Mouse (Mus musculus) CH12.LX (cell line): ENCODE measurements around the gene Nav1. TPM values are rescaled to one million over a fixed set of nuclear protein-coding genes. Genes with fewer than 3 reads are reported as not detected.

Source experiments
- DNase-seq: peaks from one replicate; pipeline ENCODE4 v3.0.0-alpha.2; 2013; ENCODE audit errors: extremely low read depth
- H3K27ac ChIP-seq: 2 replicates; pipeline ENCODE4 v1.5.1; 2012; ENCODE audit warnings: low read depth, mild to moderate bottlenecking, control low read depth, moderate library complexity; ENCODE audit not compliant: insufficient read depth
- H3K27me3 ChIP-seq: replicated peaks from 2 replicates; pipeline ENCODE3; 2012; ENCODE audit warnings: inconsistent platforms
- H3K36me3 ChIP-seq, 2 experiments: replicated peaks in 1 of 2; 2 replicates each; pipeline versions ENCODE3 to v1.6.1; 2012; ENCODE audit warnings: inconsistent platforms in 1 of 2, low read length in 1 of 2, mild to moderate bottlenecking in 1 of 2, mixed read lengths in 1 of 2, moderate library complexity in 1 of 2; ENCODE audit not compliant: control insufficient read depth in 1 of 2, insufficient read depth in 1 of 2
- H3K4me1 ChIP-seq, 2 experiments: 2 replicates each; pipeline ENCODE4 v1.6.1; 2012; ENCODE audit warnings: inconsistent platforms in 1 of 2, moderate library complexity in 1 of 2; ENCODE audit not compliant: insufficient read depth in 2 of 2, control insufficient read depth in 1 of 2
- H3K4me2 ChIP-seq: 2 replicates; pipeline ENCODE4 v1.6.1; 2012; ENCODE audit warnings: low read depth, mild to moderate bottlenecking, control low read depth; ENCODE audit not compliant: poor library complexity, insufficient read depth, severe bottlenecking
- H3K4me3 ChIP-seq, 3 experiments: fragments of 150-350 bp in 1 of 3; sonication (generic) in 1 of 3; replicated peaks in 1 of 3; 2 replicates each; pipeline versions ENCODE3 to v1.5.1; 2011 to 2012; ENCODE audit warnings: low read depth in 2 of 3, low read length in 2 of 3, mild to moderate bottlenecking in 2 of 3, moderate library complexity in 2 of 3, control low read depth in 1 of 3, improper control_type of control experiment in 1 of 3, inconsistent platforms in 1 of 3, mixed read lengths in 1 of 3; ENCODE audit not compliant: poor library complexity in 1 of 3
- H3K79me2 ChIP-seq: replicated peaks from 2 replicates; pipeline ENCODE4 v1.6.1; 2012; ENCODE audit warnings: mild to moderate bottlenecking, moderate library complexity; ENCODE audit not compliant: control insufficient read depth, poor library complexity, insufficient read depth, severe bottlenecking; ENCODE audit errors: extremely low read depth
- H3K9ac ChIP-seq: 2 replicates; pipeline ENCODE4 v1.6.1; 2012; ENCODE audit warnings: low read depth, mild to moderate bottlenecking, control low read depth, moderate library complexity; ENCODE audit not compliant: insufficient read depth
- H3K9me3 ChIP-seq: replicated peaks from 2 replicates; pipeline ENCODE3; 2012; ENCODE audit warnings: low read length, inconsistent platforms, mixed read lengths
- CHD1 ChIP-seq: IDR thresholded peaks from 2 replicates; pipeline ENCODE4 v1.6.1; 2012; ENCODE audit warnings: low read depth, low read length, improper control_type of control experiment, inconsistent platforms
- CHD2 ChIP-seq: IDR thresholded peaks from 2 replicates; pipeline ENCODE4 v1.6.1; 2011; ENCODE audit warnings: low read length, improper control_type of control experiment
- E2F4 ChIP-seq: IDR thresholded peaks from 2 replicates; pipeline ENCODE4 v1.6.1; 2011; ENCODE audit warnings: low read depth, low read length, improper control_type of control experiment; ENCODE audit not compliant: insufficient replicate concordance
- EP300 ChIP-seq: IDR thresholded peaks from 2 replicates; pipeline ENCODE4 v1.6.1; 2011; ENCODE audit warnings: low read length, improper control_type of control experiment
- ETS1 ChIP-seq: conservative IDR thresholded peaks from 2 replicates; pipeline ENCODE4 v1.6.1; 2012; ENCODE audit warnings: low read depth, mild to moderate bottlenecking, inconsistent platforms, low read length, improper control_type of control experiment, moderate library complexity
- GABPA ChIP-seq: IDR thresholded peaks from 2 replicates; pipeline ENCODE4 v1.6.1; 2012; ENCODE audit warnings: low read depth, low read length, improper control_type of control experiment, inconsistent platforms; ENCODE audit not compliant: insufficient replicate concordance
- HCFC1 ChIP-seq: IDR thresholded peaks from 2 replicates; pipeline ENCODE4 v1.6.1; 2012; ENCODE audit warnings: low read depth, mild to moderate bottlenecking, inconsistent platforms, low read length, improper control_type of control experiment
- IRF4 ChIP-seq: IDR thresholded peaks from 2 replicates; pipeline ENCODE4 v1.6.1; 2014; ENCODE audit warnings: low read depth, mild to moderate bottlenecking, inconsistent platforms, low read length, improper control_type of control experiment
- JUN ChIP-seq: IDR thresholded peaks from 2 replicates; pipeline ENCODE4 v1.6.1; 2011; ENCODE audit warnings: low read depth, mild to moderate bottlenecking, low read length, improper control_type of control experiment, moderate library complexity; ENCODE audit not compliant: insufficient read depth
- JUND ChIP-seq: conservative IDR thresholded peaks from 2 replicates; pipeline ENCODE4 v1.6.1; 2011; ENCODE audit warnings: low read depth, low read length, improper control_type of control experiment
- MAFK ChIP-seq: IDR thresholded peaks from 2 replicates; pipeline ENCODE4 v1.6.1; 2011; ENCODE audit warnings: low read length, improper control_type of control experiment; ENCODE audit not compliant: insufficient replicate concordance
- MAZ ChIP-seq: IDR thresholded peaks from 2 replicates; pipeline ENCODE4 v1.6.1; 2012; ENCODE audit warnings: low read depth, mild to moderate bottlenecking, inconsistent platforms, low read length, improper control_type of control experiment, moderate library complexity
- MEF2A ChIP-seq: IDR thresholded peaks from 2 replicates; pipeline ENCODE4 v1.6.1; 2014; ENCODE audit warnings: low read depth, mild to moderate bottlenecking, inconsistent platforms, low read length, improper control_type of control experiment, borderline replicate concordance
- MXI1 ChIP-seq: IDR thresholded peaks from 2 replicates; pipeline ENCODE4 v1.6.1; 2011; ENCODE audit warnings: mild to moderate bottlenecking, low read depth, low read length, improper control_type of control experiment
- NRF1 ChIP-seq: IDR thresholded peaks from 2 replicates; pipeline ENCODE4 v1.6.1; 2014; ENCODE audit warnings: low read depth, mild to moderate bottlenecking, inconsistent platforms, low read length, improper control_type of control experiment, moderate library complexity
- PAX5 ChIP-seq: IDR thresholded peaks from 2 replicates; pipeline ENCODE4 v1.6.1; 2012; ENCODE audit warnings: low read length, inconsistent platforms, mixed read lengths
- POLR2A ChIP-seq: IDR thresholded peaks from 2 replicates; pipeline ENCODE4 v1.6.1; 2011; ENCODE audit warnings: low read depth, mild to moderate bottlenecking, improper control_type of control experiment, low read length
- RAD21 ChIP-seq: IDR thresholded peaks from 2 replicates; pipeline ENCODE4 v1.6.1; 2011; ENCODE audit warnings: low read depth, mild to moderate bottlenecking, low read length, improper control_type of control experiment, moderate library complexity
- RCOR1 ChIP-seq: conservative IDR thresholded peaks from 2 replicates; pipeline ENCODE4 v1.6.1; 2012; ENCODE audit warnings: low read depth, mild to moderate bottlenecking, inconsistent platforms, low read length, improper control_type of control experiment
- SIN3A ChIP-seq: IDR thresholded peaks from 2 replicates; pipeline ENCODE4 v1.6.1; 2012; ENCODE audit warnings: low read length, improper control_type of control experiment, inconsistent platforms
- USF1 ChIP-seq: IDR thresholded peaks from 2 replicates; pipeline ENCODE4 v1.6.1; 2014; ENCODE audit warnings: low read depth, mild to moderate bottlenecking, inconsistent platforms, low read length, improper control_type of control experiment
- USF2 ChIP-seq: conservative IDR thresholded peaks from 2 replicates; pipeline ENCODE4 v1.6.1; 2011; ENCODE audit warnings: low read depth, low read length, improper control_type of control experiment
- ZC3H11A ChIP-seq: IDR thresholded peaks from 2 replicates; pipeline ENCODE4 v1.6.1; 2012; ENCODE audit warnings: low read depth, mild to moderate bottlenecking, inconsistent platforms, low read length, improper control_type of control experiment
- ZKSCAN1 ChIP-seq: IDR thresholded peaks from 2 replicates; pipeline ENCODE4 v1.6.1; 2012; ENCODE audit warnings: low read depth, inconsistent platforms, low read length, improper control_type of control experiment, borderline replicate concordance
- ZMIZ1 ChIP-seq: IDR thresholded peaks from 2 replicates; pipeline ENCODE4 v1.6.1; 2012; ENCODE audit warnings: low read depth, mild to moderate bottlenecking, inconsistent platforms, low read length, improper control_type of control experiment
- ZNF384 ChIP-seq: IDR thresholded peaks from 2 replicates; pipeline ENCODE4 v1.6.1; 2012; ENCODE audit warnings: low read depth, low read length, improper control_type of control experiment, inconsistent platforms
- dilution Hi-C: fragments of 300-500 bp; cut with MboI; formaldehyde crosslinking; loops from 2 replicates; pipeline ENCODE4 v1.14.3; 2020; ENCODE audit warnings: low sequenced_read_pairs; ENCODE audit not compliant: extremely low pct_unique_long_range_greater_than_20kb, extremely low pct_ligation_motif_present
- in situ Hi-C: fragments of 300-500 bp; cut with MboI; formaldehyde crosslinking; loops from 3 replicates; pipeline ENCODE4 v1.14.3; 2019; ENCODE audit warnings: low sequenced_read_pairs, low pct_ligation_motif_present, low pct_unique_long_range_greater_than_20kb, mixed read lengths
- polyA plus RNA-seq: library from polyadenylated mRNA; unstranded; fragments of >175 nt; gene quantifications from 2 replicates; pipeline ENCODE4 v1.2.1, GENCODE M21; 2012; ENCODE audit warnings: low read depth; ENCODE audit not compliant: insufficient read length
- total RNA-seq, 2 experiments: library from RNA; depleted of rRNA; stranded (reverse); fragments of 300-350 nt in 1 of 2; fragments of >200 nt in 1 of 2; gene quantifications; 2 replicates each; pipeline ENCODE4 v1.2.3; 2012 to 2014

Gene Nav1
- total and polyA plus RNA-seq, 3 experiments = 0.21 to 0.56 TPM; not detected in 1

GRCm38 (mm10) chr1:135524518-135524860, 82.6 kb downstream of the Nav1 start:
- in situ Hi-C loops (no loop called here), dilution Hi-C loops (no loop called here)
- TF ChIP-seq ZC3H11A (no peak), EP300 (no peak), USF2 (no peak), MXI1 (no peak), IRF4 (no peak), NRF1 (no peak), JUN (no peak), JUND (no peak), RAD21 (no peak), HCFC1 (no peak), GABPA (no peak)
- H3K9ac ChIP-seq = no peak overlapping the region
- peaks cover 10% of the 10 kb centered on the region for H3K9me3 ChIP-seq
- peaks cover 0 to 20% of the 10 kb centered on the region in 2 experiments; a peak in 2 of 4 replicates for H3K4me1 ChIP-seq
- no peak for DNase-seq
- H3K27ac ChIP-seq = no peak overlapping the region
- no peaks in the 10 kb centered on the region for H3K79me2 ChIP-seq
- H3K27me3 ChIP-seq = no peaks in the 10 kb centered on the region
- no peak overlapping the region for H3K4me3 ChIP-seq
- no peaks in the 10 kb centered on the region for H3K36me3 ChIP-seq
- no peak overlapping the region for H3K4me2 ChIP-seq

GRCm38 (mm10) chr1:135523780-135524517, 83.1 kb downstream of the Nav1 start:
- no peaks in the 10 kb centered on the region for H3K36me3 ChIP-seq
- no peak overlapping the region for H3K4me3 ChIP-seq
- dilution Hi-C loops = no loop called here
- H3K4me2 ChIP-seq = no peak overlapping the region
- no peaks in the 10 kb centered on the region for H3K27me3 ChIP-seq
- no peak for TF ChIP-seq USF2
- TF ChIP-seq MEF2A = no peak
- no peak for TF ChIP-seq RCOR1
- no peak for TF ChIP-seq CHD1
- no peak for TF ChIP-seq E2F4
- no peak for TF ChIP-seq RAD21
- no peak for TF ChIP-seq CHD2
- TF ChIP-seq JUND = no peak
- TF ChIP-seq MAFK = no peak
- no peak for TF ChIP-seq POLR2A
- TF ChIP-seq ZMIZ1 = no peak
- TF ChIP-seq MAZ = no peak
- TF ChIP-seq ETS1 = no peak
- no peak for TF ChIP-seq ZKSCAN1
- no peak for TF ChIP-seq PAX5
- TF ChIP-seq SIN3A = no peak
- no peak for TF ChIP-seq USF1
- no peak for TF ChIP-seq ZNF384
- no peak for TF ChIP-seq GABPA
- TF ChIP-seq, all 38 proteins: peak for 0
- H3K79me2 ChIP-seq = no peaks in the 10 kb centered on the region
- H3K4me1 ChIP-seq = peaks cover 0 to 20% of the 10 kb centered on the region in 2 experiments; a peak in 2 of 4 replicates
- H3K27ac ChIP-seq = no peak overlapping the region
- peaks cover 10% of the 10 kb centered on the region for H3K9me3 ChIP-seq
- in situ Hi-C loops = no loop called here
- no peak for DNase-seq
- H3K9ac ChIP-seq = no peak overlapping the region
